Mouse (Mus musculus) olfactory bulb, adult 2 months (tissue): Measurements from ENCODE around the gene Tnni3k.

Experiments
- CTCF ChIP-seq: fragments of 200-500 bp; IDR thresholded peaks from 2 replicates; pipeline ENCODE4 v1.5.1; 2012; ENCODE audit warnings: low read depth, mild to moderate bottlenecking, low read length, moderate library complexity; ENCODE audit not compliant: insufficient read depth
- POLR2A ChIP-seq: fragments of 200-500 bp; IDR thresholded peaks from 2 replicates; pipeline ENCODE4 v1.6.1; 2012; ENCODE audit warnings: mild to moderate bottlenecking, low read depth, low read length, moderate library complexity; ENCODE audit not compliant: insufficient read depth

GRCm38 (mm10) chr3:154949551-154949950 is 105.7 kb downstream of the Tnni3k start:
- no peak for TF ChIP-seq CTCF
- no peak for TF ChIP-seq POLR2A
